Mouse (Mus musculus) embryo, embryonic 11 days (tissue): ENCODE measurements around the gene Lingo1.

Source experiments
- DNase-seq: peaks from one replicate; pipeline ENCODE4 v3.0.0-alpha.2; 2015

Gene Lingo1

GRCm38 (mm10) chr9:56664136-56664535, 132.1 kb downstream of the Lingo1 start:
- DNase-seq: peak; percentile 25

GRCm38 (mm10) chr9:56662946-56663345, 133.3 kb downstream of the Lingo1 start:
- DNase-seq: no peak

GRCm38 (mm10) chr9:56662405-56662804, 133.9 kb downstream of the Lingo1 start:
- DNase-seq: no peak

GRCm38 (mm10) chr9:56661217-56661840, 134.9 kb downstream of the Lingo1 start:
- no peak for DNase-seq

- no peak for DNase-seq
These were observed 137.7 kb downstream of the Lingo1 start for GRCm38 (mm10) chr9:56658580-56658979.

GRCm38 (mm10) chr9:56657996-56658398, 138.3 kb downstream of the Lingo1 start:
- DNase-seq: no peak

- DNase-seq: peak; percentile 33
These were observed 139.3 kb downstream of the Lingo1 start for GRCm38 (mm10) chr9:56656766-56657542.

- peak; percentile 20 for DNase-seq
These were observed 141.1 kb downstream of the Lingo1 start for GRCm38 (mm10) chr9:56655167-56655566.

- DNase-seq: no peak
These were observed 143.7 kb downstream of the Lingo1 start for GRCm38 (mm10) chr9:56652551-56652950.

- DNase-seq: peak; percentile 19
These were observed 144.7 kb downstream of the Lingo1 start for GRCm38 (mm10) chr9:56651586-56651985.

- DNase-seq: no peak
These were observed 149.8 kb downstream of the Lingo1 start for GRCm38 (mm10) chr9:56646227-56647025.

GRCm38 (mm10) chr9:56643474-56643873, 152.8 kb downstream of the Lingo1 start:
- DNase-seq: no peak

- DNase-seq: peak; percentile 65
These were observed 157.9 kb downstream of the Lingo1 start for GRCm38 (mm10) chr9:56638226-56638905.

GRCm38 (mm10) chr9:56637403-56637857, 158.8 kb downstream of the Lingo1 start:
- no peak for DNase-seq

- no peak for DNase-seq
These were observed 159.4 kb downstream of the Lingo1 start for GRCm38 (mm10) chr9:56636766-56637402.

- DNase-seq: peak; percentile 92
These were observed 160.1 kb downstream of the Lingo1 start for GRCm38 (mm10) chr9:56636214-56636613.

GRCm38 (mm10) chr9:56635498-56636121, 160.7 kb downstream of the Lingo1 start:
- DNase-seq: peak; percentile 81

- no peak for DNase-seq
These were observed 161.2 kb downstream of the Lingo1 start for GRCm38 (mm10) chr9:56635121-56635497.

GRCm38 (mm10) chr9:56634406-56635120, 161.7 kb downstream of the Lingo1 start:
- DNase-seq: no peak

- DNase-seq: no peak
These were observed 162.6 kb downstream of the Lingo1 start for GRCm38 (mm10) chr9:56633449-56634225.
